Mouse (Mus musculus): ENCODE measurements around the gene Sept10.

The Sept10 gene

DNA sequence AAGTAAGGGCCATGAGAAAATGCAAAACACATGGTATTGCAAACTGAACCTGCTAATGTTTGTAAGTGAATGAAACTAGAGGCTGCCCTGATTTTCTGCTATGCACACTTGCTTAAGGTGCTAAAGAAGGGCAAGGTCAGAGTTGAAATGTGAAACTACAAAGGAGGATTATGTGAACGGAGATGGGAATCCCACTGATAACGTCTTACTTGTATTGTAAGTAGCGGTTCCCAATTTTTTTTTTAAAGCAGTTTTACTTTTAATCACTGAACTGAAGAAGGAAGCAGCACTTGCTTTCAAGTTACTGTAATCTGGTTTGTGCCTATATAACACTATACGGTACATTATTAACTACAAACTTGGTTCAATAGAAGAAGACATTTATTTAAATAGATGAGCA is 2.2 kb upstream of the Sept10 start:
- no peak for DNase-seq

DNA sequence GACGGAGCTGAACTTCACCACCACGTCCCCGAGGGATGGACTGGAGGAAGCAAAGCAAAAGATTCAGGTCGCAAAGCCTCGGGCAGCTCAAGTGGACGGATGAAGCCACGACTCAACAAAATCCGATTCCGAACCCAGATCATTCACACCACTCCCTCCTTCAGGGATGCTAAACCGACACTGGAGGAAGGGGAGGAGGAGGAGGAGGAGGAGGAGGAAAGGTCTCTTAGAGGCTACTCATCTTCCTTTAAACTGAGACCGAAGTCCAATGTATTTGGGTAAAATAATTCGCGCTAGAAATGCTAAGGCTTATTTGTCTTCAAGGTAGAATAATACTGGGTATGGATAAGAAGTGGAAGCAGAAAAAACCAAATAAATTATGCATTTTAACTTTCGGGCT is 1.7 kb upstream of the Sept10 start:
- DNase-seq: no peak

DNA sequence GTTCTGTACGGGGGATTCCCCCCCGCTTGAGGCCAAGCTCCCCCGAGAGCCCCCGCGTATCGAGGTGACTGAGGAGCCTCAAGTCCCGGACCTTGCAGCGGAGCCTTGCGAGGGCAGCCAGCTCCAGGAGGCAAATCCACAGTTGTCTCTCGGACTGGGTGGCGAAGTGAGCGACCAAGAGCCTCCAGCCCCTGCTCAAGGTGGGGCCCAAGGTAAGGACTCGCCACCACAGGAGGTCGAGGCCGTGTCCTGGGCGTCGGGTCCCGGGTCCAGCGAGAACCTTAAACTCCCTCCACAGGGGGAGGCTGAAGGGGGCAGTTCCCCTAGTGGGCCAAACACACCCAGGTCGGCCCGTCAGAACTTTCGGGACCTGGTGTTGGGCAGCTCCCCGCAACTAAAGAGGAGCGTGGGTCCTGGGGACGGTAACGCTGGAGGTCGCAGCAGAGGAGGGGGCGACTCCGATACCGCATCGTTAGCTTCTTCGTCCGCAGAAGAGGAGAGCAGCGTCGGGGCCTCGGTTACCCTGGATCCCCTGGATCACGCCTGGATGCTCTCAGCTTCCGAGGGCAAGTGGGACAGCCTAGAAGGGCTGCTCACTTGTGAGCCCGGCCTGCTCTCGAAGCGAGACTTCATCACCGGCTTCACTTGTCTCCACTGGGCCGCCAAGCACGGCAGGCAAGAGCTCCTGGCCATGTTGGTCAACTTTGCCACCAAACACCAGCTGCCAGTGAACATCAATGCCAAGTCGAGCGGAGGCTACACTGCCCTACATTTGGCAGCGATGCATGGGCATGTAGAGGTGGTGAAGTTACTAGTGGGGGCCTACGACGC is 839 bp upstream of the Sept10 start:
- DNase-seq: peak; percentile 13 to 20

DNA sequence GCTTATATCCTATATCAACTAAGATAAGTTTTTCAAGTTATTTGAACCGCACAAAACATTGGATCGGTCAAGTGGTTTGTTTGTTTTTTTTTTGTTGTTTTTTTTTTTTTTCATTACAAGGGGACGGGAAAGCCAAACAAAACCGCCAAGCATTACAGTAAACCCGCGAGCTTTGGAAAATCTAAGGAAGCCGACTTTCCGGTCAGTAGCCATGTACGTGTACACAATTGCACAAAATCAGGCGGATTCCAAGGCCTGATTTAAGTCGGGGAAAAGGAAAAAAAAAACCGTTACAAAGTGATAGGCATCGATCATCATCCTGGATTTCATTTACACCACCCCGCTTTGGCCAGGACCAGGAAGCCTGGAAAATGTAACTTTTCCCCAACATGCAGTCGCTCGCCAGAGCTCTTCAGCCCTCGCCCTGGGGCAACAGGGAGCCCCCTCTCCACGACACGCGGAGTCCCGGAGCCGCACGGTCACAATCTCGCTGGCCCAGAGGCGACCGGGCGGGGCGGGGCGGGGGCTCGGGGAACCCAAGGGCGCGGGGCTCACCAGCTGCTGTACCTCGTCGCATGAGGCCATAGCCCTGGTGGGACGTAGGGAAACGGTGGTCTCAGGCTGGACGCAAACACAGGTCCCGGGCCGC is 699 bp downstream of the Sept10 start:
- DNase-seq: peak in 1 of 2 experiments; percentile 12

DNA sequence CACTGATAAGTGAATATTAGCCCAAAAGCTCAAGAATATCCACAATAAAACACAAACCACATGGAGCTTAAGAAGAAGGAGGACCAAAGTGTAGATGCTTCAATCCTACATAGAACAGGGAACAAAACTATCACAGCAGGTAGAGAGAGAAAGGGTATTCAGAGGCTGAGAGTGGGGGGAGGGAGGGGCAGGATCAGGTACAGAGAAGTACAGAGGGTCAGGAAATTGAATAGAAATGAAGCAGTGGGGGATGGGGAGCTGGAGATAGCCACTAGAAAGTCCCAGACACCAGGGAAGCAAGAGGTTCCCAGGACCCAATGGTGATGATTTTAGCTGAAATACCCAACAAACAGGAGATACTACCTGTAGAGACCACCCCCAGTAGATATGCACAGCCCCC is 21.6 kb downstream of the Sept10 start:
- no peak for DNase-seq

DNA sequence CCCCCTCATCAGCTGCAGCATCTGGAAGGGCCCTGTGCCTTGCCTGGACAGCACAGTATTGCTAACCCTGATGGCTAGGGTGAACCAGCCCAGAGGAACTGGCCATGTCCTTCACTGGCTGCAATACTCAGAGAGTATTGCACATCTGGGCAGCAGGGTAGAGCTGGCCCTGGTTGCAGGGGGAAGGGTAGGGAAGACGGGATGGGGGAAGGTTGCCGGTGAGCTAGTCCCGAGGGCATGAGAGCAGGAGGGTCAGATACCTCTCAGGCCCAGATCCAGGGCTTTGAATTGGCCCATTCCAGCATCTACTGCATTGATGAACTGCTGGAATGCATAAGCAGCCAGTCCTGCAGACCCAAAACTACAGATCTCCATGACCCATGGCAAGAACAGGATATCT is 24.9 kb downstream of the Sept10 start:
- no peak for DNase-seq

DNA sequence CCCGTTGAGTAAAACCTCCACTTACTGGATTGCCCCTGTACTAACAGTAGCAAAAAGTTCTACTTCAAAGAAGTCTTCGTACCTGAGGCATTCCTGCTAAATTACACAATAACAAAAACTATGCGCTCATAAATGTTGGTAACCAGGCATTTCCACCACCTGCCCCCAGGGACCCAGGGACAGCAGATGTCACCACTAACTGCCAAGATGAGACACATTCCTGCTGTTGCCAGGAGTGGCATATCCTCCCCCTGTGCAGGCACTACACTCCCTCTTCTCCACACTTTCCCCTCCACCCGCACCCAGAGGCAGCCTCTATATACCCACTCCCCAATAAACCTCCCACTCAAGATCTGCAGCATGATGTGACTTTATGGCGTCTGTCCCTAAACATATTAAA is 26.8 kb downstream of the Sept10 start:
- no peak for DNase-seq

DNA sequence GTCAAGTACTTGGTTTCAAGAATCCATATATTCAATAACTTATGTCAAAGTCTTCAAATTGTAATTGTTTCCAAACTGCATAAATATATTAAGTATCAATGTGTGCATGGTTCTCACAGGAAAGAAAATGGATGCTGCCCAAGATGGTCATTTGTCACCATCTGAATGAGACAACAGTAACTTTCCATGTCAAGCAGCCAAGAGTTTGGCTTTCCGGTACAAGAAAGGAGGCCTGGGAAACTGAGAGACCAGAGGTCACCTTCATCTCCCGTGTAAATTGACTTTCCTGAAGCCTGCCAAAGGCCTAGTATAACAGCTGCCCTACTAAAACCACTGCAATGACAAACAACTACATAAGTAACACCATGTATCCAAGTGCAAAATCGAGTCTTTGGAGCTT is 39.3 kb downstream of the Sept10 start:
- peak in 1 of 2 experiments; percentile 17 for DNase-seq

DNA sequence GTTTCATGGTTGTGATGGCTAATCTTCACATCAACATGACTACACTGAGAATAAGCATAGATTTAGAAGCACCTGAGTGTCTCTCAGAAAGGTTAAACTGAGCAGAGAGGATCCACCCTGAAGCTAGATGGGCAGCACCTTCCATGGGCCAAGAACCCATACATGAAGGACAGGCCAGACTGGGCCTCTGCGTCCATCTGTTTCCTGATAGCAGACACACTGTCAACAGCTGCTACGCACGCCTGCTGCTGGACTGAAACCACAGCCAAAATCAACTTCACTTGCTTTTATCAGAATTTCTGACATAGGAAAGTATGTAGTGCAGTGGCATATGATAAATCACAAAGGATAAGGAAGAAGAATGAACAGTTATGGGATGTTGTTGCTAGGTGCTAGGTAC is 42.0 kb downstream of the Sept10 start:
- DNase-seq: no peak

DNA sequence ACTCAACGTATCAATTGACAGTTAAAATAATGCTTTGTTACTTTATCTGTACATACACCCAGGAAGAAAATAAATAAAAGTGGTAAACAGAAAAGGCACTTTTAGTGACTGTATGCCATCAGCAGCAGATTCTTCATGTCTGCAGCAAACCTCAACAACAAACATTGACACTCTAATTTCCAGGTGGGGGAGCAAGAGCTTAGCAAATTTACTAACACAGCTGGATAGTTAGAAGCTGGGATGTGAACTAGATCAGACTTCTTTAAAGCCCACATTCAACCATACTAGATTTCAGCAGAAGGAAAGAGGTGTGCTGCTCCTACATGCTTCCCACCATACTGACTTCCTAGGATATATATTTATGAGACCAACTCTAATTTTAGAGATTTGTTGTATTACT is 49.1 kb downstream of the Sept10 start:
- no peak for DNase-seq

DNA sequence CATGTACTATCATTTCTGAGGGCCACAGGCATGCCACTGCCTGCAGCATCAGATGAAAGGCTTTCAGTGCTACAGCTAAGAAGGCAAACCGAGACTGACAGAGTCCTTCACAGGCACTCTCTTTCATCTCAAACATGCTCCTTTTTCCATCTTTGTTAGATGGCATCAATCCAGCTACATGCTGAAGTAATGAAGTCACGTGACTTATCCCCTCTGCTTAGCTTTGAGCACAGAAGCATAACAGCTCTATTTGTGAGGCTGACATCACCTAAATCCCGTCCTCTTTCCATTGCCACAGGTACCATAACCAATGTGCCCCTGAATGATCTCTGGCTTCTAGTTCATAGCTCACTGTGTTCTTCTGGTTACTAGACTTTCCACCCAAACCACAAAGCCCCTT is 50.6 kb downstream of the Sept10 start:
- no peak for DNase-seq

DNA sequence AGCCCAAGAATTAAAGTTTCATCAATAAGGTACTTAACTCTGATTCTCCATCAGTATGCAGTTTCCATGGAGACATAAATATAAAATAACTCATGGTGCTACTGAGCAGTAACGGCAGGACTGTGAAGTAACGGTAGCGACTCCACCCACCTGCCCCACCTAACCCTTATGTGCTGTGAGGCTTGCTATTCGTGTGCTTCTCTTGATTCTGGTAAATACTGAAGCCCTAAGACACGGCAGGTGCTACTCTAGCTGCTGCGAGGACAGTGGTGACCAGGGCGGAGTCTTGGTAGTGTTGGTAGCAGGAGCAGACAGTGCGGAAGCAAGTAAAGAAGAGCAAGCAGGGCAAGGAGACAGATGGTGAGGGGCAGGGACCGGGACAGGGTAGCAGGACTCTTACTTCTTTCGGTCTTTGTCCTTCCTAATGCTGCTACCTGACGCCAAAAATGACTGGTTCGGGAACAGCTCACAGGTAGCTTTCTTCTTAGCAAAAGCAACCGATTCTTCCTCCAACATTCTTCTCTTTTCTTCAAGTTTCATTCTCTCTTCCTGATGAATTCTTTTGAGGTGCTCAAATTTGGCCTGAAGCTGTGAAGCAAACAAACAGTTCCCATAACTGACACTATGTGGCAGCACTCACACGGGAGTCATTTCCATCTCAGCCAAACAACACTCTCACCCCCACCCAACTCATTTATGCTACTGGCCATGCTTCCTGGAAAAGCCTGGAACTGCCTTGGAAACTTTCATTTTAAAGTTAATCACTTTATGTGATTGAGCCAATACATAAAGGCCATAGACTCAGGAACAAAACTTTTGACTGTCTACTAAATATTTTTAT is 55.3 kb downstream of the Sept10 start:
- DNase-seq: peak; percentile 40 to 58

DNA sequence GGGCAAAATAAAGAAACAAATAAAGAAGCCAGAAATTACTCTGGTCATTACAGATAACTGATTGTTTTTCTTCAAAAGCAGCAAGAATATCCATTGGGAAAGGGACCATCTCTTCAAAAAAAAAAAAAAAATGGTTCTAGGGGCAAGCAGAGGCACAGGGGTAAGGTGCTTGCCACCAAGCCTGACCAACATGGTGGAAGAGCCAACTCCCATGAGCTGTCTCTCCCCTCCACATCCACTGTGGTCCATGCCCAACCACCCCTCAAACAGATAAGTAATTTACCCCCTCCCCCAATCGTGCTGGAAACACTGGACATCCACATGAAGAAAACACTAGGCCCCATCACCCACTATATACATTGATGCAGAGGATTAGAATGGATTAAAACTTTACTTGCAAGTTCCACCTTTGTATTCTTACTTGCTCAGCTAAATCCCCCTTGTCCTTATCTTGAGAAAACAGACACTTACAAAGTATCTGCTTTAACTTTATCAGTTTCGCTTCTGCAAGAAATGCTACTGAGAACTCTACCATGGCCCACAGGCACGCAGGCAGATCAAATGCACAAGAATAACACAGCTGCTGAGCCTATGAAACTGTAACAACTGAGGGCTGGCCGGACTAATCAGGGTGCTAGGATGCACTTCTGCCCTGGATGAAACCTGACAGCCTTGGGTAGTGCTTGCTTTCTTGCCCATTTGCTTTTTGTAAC is 59.3 kb downstream of the Sept10 start:
- no peak for DNase-seq

DNA sequence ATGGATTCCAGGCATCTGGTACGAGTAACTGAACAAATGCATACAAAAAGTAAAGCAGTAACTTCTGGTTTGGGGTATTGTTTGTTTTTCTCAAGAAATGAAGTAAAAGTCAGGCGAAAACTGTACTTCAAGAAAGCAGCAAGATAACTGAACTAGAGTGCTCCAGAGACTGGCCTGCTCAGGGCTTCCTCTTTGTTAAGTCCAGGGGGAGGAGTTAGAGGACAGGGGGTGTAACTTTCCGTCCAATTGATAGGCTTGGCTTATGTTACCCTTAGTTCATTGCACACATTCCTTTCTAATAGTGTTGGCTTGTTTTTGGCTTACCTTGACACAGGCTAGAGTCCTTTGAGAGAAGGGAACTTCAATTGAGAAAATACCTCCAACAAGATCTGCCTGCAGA is 63.0 kb downstream of the Sept10 start:
- no peak for DNase-seq

DNA sequence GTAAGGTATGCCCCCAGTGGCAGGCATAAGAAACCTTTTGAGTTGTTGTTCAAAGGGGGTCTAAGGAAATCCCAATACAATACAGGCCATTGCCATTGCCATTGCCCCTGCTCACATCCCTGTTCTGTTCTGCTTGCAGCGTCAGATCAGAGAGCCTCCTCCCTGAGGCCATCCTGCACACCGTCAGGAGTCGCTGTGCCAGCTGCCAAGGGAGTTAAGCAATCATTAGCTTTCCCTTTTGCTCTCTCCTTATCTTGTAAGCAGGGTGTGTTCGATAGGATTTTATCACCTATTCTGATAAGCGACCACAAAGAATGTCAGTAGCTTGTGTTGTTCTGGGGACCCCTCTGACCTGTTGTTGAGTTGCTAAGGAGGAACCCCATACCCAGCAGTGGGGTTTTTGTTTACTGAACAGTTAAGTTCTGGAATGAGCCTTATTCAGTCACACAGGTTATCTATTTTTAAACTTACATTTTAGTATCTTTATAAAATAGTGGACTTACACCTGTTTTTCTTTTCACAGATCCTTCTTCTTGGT is 69.0 kb downstream of the Sept10 start:
- DNase-seq: no peak

DNA sequence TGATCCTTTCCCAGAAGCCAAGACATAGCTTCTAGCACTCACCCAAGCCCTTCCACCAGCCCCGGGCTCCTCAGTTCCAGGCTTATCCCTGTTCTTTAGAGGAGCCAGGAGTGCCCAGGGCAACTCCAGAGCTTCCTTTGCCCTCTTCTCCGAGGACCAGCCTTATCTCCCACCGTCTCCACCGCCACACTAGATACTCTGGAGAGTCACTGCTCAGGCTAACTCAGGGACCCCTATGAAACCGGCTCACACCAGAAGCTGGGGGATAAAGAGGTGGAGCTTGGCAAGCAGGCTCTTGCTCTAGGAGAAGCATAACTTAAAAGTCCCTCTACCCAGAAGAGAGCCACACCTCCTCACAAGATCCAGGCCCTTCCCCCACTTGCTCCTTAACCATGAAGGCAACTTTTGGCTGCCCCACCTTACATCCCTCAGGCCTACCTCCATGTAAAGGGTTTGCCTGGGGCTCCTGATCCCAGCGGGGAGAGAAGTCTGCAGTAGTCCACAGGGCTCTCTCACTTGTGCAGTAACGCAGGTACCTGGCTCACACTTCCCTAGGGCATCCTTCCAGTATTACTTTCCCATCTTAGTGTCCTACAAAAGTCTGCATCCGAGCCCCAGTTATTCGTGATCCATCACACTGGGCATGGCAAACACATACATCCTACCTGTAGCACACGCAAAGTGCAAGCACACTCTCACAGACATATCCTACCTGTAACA is 70.5 kb downstream of the Sept10 start:
- DNase-seq: no peak

DNA sequence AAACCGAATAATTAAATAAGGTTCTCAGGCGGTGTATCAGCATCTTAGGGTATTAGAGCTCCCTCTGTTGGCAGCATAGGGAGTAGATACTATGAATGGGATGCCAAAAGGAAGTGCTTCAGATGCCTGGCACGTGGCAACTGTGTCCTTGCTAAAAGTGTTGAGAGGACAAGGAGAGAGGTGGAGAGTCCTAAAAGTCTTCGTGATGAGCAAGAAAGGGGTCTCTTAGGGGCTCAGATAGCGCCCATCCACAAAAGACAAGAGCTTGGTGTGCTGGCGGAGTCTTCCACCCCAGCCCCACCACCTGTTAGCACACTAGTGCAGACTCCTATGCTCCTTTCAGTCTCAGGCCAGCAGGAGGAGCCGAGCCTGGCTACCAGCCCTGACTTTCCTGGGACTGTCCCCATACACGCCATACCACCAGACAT is 71.7 kb downstream of the Sept10 start:
- peak; percentile 21 to 27 for DNase-seq

DNA sequence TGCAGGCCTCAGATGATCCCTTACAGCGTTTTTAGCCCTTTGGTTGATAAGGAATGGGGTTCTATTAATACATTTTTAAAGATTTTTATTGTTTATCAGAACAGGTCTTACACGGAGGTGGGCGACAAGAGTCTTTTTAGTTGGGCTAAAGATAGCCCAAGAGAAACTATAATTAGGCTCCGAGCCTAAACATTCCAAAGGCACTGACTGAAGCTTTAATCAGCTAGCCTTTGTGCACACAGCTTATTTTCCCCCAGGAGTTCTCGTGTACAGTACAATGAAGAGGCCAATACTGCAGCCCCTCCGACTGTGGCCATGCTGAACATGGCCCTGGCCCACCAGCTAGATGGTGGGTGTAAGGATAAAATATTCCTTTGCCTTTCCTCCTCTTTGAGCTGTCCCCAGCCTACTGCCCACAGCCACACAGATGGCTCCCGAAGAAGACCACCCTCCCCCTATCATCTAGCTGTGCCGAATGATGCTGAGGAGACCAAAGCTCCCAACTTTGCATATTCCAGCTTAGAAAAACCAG is 88.1 kb downstream of the Sept10 start:
- no peak for DNase-seq

DNA sequence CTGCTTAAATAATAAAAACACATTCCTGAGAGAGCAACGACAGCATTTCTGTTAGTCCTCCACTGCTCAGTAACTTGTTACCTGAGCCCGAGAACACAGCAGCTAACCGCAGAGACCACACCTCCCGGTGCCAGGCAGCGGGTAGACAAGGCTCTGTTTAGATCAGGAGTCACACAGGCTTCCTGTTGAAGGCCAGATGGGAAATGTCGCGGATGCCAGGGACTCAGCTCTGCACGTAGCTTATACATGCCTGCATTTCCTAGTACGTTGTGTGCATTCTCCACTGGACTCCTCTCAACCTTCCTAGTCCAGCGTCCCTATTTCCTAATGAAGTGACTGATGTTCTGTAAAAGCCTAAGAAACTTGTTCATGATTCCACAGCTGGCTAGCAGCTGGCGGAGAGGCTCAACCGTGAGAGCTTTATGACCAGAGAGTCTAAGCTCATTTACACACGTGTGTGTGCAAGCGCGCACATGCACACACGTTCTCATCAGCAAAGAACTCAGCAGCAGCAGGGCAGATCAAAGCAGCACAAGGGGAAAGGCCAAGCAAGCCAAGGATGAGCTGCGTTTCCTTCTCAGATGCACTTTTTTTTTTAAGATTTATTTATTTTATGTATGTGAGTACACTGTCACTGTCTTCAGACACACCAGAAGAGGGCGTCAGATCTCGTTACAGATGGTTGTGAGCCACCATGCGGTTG is 89.6 kb downstream of the Sept10 start:
- DNase-seq: no peak

DNA sequence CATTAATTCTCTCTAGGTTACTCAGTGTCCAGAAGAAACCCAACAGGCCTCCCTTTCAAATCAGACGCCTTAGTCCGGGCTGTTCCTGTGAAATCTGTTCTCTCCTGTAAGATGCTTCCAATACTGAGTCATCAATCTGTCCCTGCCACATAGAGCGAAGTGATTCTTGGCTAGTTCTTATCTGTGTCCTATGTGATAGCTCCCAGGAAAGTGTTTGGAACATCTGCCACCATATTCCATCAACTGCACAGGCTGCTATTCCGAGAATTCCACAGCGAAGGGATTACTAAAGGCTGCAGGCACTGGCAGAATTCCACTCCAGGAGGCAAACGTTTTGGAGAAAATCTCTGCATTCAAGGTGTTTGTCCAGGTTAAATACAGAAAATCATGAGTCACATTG is 94.0 kb downstream of the Sept10 start:
- no peak for DNase-seq

DNA sequence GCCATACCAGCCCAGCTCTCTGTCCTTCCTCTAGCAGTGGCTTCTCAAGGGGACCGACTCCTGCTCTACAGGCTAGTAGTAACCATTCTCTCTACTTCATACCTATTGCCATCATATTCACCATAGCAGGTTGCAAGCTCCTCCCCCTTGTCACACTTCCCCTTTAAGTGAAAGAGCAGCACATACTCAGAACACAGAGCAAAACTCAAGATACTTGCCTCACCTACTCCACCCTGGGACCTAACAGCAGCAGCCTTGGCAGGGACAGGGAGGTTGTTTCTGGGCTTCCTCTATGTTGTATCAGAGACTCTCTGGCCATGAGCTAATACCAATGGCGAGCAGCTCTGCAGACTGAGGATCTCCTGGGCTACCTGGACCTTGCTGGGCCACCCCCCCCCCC is 96.2 kb downstream of the Sept10 start:
- DNase-seq: no peak

All from kidney, adult 8-10 months (tissue).